Mouse (Mus musculus): ENCODE measurements around the gene Bsg.

Gene Bsg

DNA sequence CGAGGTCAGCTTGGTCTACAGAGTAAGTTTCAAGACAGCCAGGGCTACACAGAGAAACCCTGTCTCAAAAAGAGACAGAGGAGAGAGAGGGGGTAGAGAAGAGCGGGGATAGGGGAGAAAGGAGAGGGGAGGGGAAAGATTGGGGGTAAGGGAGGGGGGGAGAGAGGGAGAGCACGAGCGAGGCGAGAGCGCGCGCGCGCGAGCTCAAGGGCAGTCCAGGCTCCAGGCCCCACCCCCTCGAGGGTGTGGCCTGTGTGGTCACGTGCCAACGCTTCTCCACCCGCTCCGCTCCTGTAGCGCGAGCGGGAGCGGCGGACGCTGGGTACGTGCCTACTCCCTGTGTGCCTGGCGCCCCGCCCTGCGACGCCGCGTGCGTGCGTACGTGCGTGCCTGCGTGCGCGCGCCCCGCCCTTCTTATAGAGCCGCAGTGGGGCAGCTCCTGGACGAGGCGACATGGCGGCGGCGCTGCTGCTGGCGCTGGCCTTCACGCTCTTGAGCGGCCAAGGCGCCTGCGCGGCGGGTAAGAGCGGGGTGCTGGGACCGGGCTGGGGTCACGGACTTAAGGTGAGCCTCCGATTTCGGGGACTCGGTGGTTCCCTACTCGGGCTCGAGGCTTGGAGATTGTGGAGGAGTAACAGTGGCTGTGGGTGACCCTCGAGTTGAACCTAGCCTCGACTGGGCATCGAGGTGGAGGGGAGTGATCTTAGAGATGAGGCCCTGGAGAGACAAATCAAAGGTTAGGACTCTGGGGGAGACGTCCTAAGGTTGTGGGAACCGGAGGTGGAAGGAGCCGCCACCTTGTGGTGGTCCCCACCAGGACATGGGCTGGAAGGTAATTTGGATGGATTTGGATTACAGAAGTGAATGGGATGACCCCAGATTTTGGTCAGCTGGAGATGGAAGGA lies at the start of gene Bsg:
Gene Bsg, plus strand, starts transcription at position 427 of the 905 bp plus-strand sequence.
- no peak for TF ChIP-seq GATA4 (IDR thresholded peaks at IDR 0.05; ENCODE audit: insufficient replicate concordance, low read length)

DNA sequence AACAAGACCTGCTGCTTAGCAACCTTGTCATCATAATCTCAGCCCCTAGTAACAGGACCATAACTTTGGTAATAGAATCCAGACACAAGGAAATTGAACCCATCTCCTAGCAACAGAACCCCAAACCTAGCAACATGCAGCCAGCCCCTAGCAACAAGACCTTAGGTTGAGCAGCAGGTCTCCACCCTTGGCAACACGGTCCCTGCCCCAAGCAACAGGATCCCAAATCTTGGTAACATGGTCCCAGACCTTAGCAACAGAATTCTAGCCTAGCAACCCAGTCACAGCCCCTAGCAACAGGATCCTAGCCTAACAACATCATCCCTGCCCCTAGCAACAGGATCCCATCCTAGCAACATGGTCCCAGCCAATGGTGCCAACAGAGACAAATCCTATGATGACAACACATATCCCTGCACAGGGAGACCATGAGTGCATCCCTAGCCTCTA lies 49.3 kb upstream of the Bsg start:
- TF ChIP-seq GATA4 (IDR thresholded peaks at IDR 0.05; ENCODE audit: insufficient replicate concordance, low read length): no peak

DNA sequence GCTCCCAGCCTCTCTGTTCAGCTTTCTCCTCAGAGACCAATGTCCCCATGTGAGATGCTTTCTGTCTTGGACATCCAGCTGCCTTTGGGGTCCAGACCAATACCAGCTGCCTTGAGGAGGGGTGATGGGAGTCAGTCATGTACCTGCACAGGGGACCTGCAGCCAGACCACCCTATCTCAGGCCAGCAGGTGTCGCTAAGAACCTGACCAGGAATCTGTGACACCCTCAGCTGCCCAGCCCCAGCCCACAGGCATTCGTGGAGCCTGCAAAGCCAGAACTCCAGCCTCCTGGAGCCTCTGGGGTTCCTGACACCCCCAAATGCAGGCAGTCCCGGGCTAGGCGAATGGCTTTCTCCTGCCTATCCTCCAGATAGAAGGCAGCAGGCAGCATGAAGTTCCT lies 45.5 kb upstream of the Bsg start:
- TF ChIP-seq GATA4 (IDR thresholded peaks at IDR 0.05; ENCODE audit: insufficient replicate concordance, low read length): no peak

DNA sequence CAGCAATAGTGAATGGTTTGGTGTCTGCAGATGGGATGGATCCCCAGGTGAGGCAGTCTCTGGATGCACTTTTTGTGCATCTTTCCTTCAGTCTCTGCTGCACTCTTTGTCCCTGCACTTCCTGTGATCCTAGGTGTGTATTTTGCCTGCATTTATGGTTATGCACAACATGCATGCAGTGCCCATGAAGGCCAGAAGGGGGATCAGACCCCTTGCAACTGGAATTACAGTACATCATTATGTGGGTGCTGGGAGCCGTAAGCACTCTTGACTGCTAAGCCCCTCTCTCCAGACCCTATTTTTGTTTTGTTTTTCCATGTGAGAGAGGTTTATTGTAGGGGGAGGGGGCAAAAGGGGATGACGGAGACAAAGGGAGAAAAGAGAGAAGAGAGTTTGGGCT lies 44.0 kb upstream of the Bsg start:
- TF ChIP-seq GATA4 (IDR thresholded peaks at IDR 0.05; ENCODE audit: insufficient replicate concordance, low read length): no peak

DNA sequence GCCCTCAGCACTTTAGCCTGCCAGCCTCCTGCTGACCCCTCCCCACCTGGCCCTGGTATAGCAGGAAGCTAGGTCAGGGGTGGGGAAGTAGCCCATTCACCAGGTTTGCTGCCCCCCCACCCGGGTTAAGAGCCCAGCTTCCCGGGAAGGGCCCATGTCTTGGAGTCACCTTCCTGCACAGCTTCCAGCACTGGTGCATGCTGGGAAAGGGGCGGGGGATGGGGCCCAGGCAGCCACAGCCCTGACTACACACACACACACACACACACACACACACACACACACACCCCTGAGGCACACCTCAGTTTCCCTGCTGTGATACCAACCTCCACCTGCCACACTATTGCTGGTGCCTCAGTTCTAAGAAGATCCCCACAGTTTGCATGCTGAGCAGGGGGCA lies 42.4 kb upstream of the Bsg start:
- TF ChIP-seq GATA4 (IDR thresholded peaks at IDR 0.05; ENCODE audit: insufficient replicate concordance, low read length): no peak

DNA sequence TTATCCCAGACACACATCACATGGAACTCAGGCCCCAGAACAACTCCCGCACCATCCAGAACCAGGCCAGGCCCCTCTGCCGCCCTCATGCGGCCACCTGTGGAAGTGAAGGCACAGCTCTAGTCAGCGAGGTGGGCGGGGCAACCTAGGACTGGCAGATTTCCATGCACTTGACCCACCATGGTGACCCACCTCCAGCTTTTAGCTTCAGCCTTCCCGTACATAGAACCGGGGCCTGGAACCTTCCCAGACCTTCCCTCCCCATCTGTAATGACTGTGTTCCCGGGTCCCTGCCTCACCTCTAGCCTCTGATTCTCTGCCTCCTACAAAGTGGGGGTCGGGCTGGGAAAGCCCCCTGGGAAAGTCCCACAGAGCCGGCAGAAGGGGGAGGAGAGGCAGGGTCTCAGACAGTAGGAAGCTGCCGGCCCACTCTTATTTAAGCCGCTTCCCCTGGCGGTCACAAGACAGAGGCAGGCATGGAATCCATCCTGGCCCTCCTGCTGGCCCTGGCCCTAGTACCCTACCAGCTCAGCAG lies 40.1 kb upstream of the Bsg start, which contains the start of gene Madcam1:
Gene Madcam1, plus strand, starts transcription at position 429 of the 535 bp plus-strand sequence.
- TF ChIP-seq GATA4 (IDR thresholded peaks at IDR 0.05; ENCODE audit: insufficient replicate concordance, low read length): no peak

DNA sequence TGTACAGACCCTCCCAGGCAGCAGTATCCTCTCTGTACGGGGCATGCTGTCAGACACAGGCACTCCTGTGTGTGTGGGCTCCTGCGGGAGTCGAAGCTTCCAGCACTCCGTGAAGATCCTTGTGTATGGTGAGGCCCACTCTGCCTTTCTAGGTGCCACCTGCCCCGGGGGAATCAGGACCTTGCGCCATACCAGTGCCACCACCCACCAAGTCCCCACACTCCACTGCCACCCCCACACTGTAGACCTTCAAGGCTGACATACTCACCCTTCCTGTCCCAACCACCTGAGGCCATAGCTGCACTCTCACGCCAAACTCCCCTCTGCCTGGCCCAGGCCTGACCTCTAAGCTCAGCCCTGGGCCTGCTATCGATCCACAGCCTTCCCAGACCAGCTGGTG lies 39.2 kb upstream of the Bsg start:
- TF ChIP-seq GATA4 (IDR thresholded peaks at IDR 0.05; ENCODE audit: insufficient replicate concordance, low read length): no peak

DNA sequence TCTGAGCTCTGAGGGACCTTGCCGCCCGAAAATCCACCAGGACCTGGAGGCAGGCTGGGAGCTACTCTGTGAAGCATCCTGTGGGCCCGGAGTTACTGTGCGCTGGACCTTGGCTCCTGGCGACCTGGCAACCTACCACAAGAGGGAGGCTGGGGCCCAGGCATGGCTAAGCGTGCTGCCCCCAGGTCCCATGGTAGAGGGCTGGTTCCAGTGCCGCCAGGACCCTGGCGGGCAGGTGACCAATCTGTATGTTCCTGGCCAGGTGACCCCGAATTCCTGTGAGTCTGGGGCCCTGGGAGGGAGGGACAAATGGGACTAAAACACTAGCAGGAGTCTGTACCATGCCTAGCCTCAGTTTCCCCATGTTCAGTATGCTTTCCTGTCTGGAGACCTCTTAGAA lies 37.8 kb upstream of the Bsg start:
- TF ChIP-seq GATA4 (IDR thresholded peaks at IDR 0.05; ENCODE audit: insufficient replicate concordance, low read length): no peak

DNA sequence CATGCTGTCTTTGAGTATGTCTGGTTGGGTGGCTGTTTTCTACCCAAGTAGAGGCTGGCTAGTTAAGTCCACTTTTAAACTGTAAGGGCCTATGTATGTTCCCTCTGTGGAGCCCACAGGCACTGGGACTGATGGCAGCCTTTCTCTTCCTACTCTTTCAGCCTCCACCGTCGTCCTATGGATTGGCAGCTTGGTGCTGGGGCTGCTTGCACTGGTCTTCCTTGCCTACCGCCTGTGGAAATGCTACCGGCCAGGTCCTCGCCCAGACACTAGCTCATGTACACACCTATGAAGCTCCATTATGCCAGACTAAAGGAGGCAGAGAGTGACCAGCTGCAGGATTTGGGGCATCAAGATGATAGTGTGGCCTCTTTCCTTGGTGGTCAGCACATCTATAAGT lies 36.2 kb upstream of the Bsg start:
- no peak for TF ChIP-seq GATA4 (IDR thresholded peaks at IDR 0.05; ENCODE audit: insufficient replicate concordance, low read length)

DNA sequence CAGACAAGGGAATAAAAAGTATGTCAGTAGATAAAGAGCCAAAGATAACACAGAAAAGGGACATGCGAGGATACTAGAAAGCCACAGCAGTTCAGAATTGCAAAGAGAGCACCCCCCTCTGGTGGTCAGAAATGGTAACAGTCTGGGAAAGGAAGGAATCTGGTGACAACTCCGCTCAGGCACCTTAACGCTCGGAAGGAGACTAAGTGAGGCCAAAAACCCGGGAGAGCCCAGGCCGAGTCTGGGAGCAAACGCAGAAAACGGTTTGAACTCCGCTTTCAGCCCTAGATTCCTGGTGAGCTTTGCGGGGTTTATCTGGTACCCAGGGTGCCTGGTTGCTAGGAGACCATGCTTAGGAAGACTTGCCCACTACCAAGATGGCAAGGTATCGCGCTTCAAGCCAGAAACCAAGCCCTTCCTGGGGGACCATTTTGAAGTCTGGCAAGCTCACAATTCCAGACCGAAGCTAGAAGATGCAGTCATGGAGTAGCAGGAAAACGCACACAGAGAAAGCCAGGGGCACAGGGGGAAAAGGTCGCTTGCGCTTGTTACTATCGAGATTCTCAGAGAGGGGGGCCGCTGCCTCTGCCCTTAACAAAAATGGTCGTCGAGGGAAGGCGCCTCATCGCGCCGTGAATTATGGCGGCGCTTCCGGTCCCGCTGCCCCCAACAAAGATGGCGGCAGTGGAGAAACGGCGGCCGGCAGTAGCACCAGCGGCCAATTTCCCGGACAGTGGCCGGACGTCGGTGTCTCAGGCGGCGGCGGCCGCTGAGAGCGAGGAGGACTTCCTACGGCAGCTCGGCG lies 35.3 kb upstream of the Bsg start, which contains the start of gene Tpgs1:
Gene Tpgs1, plus strand, starts transcription at position 599 of the 805 bp plus-strand sequence.
- TF ChIP-seq GATA4 (IDR thresholded peaks at IDR 0.05; ENCODE audit: insufficient replicate concordance, low read length): 0 out of 2 replicates have a peak, but pooled peaks have one; percentile 17

DNA sequence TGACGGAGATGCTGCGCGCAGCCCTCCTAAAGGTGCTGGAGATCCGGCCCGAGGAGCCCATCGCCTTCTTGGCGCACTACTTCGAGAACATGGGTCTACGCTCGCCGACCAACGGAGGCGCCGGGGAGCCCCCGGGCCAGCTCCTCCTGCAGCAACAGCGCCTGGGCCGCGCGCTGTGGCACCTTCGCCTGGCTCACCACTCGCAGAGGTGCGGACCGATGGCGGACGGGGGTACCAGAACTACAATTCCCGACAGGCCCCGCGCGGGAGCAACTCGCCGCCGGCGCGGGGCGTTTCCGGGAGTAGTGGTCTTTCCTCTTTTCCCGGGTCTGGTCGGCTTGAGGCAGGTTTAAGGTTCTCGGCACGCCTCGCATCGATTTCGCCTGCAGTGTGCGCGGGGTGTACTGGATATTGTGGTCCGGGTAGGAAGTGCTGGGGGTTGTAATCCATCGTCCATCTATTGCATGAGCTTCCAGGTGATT lies 34.7 kb upstream of the Bsg start:
- TF ChIP-seq GATA4 (IDR thresholded peaks at IDR 0.05; ENCODE audit: insufficient replicate concordance, low read length): no peak

DNA sequence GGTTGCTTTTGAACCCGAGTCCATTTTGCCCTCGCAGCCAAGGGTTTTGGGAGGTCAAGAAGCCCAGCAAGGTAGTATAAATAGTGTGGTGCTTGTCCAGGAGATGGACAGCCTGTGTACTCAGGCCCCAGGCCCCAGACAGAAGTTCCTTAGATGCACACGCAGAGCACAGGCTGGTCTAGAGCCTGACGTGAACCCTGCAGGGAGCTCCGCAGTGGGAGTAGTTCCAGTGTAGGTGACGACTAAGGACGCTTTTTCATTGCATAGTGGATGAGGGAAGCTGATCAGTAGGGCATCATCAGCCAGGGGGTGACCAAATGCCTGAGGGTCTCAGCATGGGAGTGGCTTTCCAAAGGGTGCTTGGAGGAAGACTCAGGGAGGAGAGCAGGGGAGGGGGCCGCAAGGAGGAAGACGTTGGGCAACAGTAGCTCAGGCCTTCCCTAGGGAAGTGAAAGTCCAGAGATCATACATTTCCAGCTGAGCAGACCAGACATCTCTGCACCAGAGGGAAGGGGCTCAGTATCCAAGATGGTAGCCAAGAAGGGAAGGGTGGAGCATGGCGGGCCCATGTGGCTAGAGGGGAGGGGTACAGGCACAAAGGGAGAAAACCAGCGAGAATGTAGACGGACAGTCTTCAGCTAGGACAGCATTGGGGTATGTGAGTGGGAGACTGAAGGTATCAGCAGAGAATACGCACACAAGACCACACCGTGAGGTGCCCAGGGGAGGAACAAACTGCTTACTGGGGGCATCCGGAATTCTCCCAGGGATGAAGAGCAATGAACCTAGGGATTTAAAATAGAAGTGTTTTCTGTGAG lies 34.0 kb upstream of the Bsg start:
- TF ChIP-seq GATA4 (IDR thresholded peaks at IDR 0.05; ENCODE audit: insufficient replicate concordance, low read length): no peak

DNA sequence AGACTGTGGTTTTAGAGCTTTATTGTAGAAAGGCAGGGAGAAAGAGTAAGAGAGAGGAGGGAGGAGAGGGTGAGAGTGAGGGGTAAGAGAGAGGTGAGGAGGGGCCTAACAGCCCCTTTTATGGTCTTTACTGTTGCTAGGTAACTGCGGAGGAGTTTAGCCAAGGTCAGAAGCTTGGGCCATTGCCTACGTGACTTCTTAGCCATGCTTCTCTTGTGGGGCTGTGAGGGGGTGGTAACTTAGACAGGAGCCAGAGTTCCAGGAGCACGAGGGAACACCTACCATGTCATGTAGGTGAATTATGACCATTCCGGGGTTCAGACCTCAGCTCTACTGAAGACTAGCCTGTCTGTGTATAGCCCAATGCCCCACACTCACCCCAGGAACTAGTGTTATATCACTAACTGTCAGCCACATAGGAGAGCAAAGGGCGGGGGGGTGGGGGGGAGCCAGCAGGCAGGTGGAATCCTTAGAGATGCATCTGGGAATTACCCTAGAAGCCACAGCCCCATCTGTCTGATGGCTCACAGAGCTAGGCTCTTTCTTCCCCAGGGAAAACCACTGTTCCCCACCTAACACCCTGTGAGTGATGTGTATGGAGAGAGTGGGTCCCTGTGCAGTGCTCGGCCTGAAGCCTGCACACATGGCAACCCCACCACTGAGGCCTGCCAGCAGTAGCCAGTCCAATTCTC lies 32.7 kb upstream of the Bsg start:
- no peak for TF ChIP-seq GATA4 (IDR thresholded peaks at IDR 0.05; ENCODE audit: insufficient replicate concordance, low read length)

DNA sequence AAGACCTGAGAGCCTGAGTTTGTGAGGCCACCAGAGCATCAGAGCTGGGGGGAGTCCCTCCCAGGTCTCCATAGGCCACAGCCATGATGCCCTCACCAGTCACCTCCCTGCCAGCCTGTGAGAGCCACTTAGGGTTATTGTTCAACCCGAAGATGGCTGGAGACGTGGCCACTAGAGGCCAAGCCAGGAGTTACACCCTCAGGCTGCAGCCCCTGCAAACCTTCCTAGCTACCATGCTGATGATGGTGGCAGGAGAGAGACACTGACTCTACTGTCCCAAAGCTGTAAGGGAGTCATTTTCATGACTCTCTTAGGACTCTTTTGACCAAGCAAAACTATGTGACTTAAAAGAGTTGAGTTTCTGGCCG lies 32.2 kb upstream of the Bsg start:
- no peak for TF ChIP-seq GATA4 (IDR thresholded peaks at IDR 0.05; ENCODE audit: insufficient replicate concordance, low read length)
